Mouse (Mus musculus): Measurements from ENCODE around the gene Rap1a. TPM values are rescaled to one million over a fixed set of nuclear protein-coding genes. Genes with fewer than 3 reads are reported as not detected.
A peak's percentile ranks its signal among the peaks of the same experiment; 100 is the strongest.

Gene Rap1a
- 67.8 and 68.5 TPM in 2 replicates for polyA plus RNA-seq (2014; fragmentation: Nextera tagmentation; extraction: Ambion mirVana)

DNA sequence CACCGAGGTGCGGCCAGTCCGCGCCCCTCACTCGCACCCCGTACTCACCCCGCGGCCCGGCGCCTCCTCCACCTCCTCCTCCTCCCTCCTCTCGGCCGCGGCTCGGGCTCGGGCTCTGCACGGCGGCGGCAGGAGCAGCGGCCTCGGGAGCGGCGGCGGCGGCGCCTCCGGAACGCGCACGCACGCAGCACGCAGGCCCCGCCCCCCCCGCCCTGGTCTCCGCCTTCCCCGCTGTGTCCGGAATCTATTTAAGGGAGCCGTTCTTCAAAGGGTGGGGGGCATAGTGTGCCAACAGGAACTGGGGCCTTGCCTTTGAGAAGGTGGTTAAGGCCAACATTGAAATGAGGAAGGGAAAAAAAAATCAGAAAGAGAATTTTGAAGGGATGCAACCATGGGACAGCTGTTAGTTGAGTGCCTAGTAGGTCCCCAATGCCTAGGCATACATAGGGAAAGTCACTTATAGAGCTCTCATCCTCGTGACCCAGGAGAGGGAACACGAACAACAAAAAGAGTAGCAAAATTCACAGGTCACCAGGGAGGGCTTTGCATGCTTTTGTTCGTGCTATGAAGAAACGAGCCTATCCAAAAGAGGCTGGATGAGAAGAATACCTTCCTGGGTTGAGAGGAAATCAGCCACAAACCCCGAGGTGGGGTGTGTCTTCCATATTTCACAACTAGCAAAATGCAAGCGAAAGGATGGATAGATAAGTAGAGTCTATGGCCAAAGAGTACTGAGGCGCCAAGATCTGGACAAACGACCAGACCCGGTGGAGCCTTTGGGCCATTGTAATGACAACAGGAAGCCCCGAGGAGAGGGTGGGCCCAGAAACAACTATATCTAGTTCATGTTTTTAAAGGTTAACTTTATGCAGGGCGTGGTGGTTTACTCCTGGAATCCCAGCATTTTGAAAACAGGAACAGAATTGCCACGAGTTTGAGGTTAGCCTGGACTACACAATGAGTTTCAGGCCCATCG, at the start of gene Rap1a:
Gene Rap1a, minus strand, starts transcription at position 146 of the 976 bp plus-strand sequence.
- Histone ChIP-seq H3K4me2 (replicated peaks) (peak within 1 kb of the TSS; percentile 84), H3K9me3 (ENCODE audit: control insufficient read depth, low read length) (no peaks in the 10 kb centered on the region), H3K36me3 (replicated peaks; ENCODE audit: control insufficient read depth, insufficient read depth) (no peaks in the 10 kb centered on the region), H3K27me3 (ENCODE audit: control insufficient read depth, insufficient read depth, low read length) (no peaks in the 10 kb centered on the region), H3K4me1 (replicated peaks; ENCODE audit: control insufficient read depth, insufficient read depth, low read length) (peaks cover 24% of the 10 kb centered on the region), H3K9ac (peak within 1 kb of the TSS; percentile 91), H3K4me3 (replicated peaks; ENCODE audit: low read length) (peak within 1 kb of the TSS; percentile 84), H3K27ac (peak within 1 kb of the TSS; percentile 91)
- whole genome bisulfite sequencing: 24% methylated on average over 35 of the region's 50 CpGs
- peak; percentile 82 for DNase-seq (ENCODE audit: low spot score)
- ATAC-seq (ENCODE audit: low FRiP score): peak; percentile 95

DNA sequence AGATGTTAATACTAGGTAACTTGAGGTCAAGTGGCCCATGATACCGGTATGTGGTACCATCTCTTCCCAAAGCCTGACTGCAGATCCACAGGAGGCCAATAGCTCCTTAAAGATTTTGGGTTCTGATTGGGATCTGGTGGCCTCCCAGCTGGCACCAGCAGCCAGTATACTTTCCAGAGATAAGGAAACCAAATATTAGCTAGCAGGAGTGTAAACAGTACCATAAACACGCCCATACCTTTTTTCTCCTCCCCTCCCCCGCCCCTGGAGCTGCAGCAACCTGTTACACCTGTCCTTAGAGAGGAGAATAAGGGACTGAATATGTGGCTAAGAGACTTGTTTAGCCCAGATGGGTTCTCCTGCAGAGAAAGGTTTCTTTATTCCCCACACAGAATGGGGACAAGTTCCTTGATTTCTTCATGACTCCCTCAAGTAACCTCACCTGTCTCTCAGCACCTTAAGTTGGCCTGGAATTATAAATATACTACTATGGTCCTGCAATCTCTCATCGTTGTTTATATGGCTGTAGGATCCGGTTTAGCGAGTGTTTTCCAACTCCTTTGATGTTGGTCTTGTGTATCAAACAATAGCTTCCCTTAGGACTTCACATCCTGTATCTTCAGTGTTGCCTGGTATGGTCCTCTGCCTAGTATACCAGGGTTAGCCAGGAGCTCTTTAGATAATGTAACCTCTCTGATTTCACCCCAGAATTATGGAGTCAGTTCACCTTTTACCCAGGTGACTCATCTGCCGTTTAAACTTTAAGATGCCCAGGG, 45.3 kb upstream of the Rap1a start:
- H3K36me3 ChIP-seq (replicated peaks; ENCODE audit: control insufficient read depth, insufficient read depth): no peaks in the 10 kb centered on the region
- H3K4me1 ChIP-seq (replicated peaks; ENCODE audit: control insufficient read depth, insufficient read depth, low read length): no peaks in the 10 kb centered on the region
- DNase-seq (ENCODE audit: low spot score) (no peak), ATAC-seq (ENCODE audit: low FRiP score) (no peak)
- no peak overlapping the region for H3K9ac ChIP-seq
- H3K27ac ChIP-seq: no peak overlapping the region
- H3K27me3 ChIP-seq (ENCODE audit: control insufficient read depth, insufficient read depth, low read length): no peaks in the 10 kb centered on the region
- WGBS: 74% methylated on average over 7 of the region's 7 CpGs
- H3K4me2 ChIP-seq (replicated peaks): no peak overlapping the region
- no peak overlapping the region for H3K4me3 ChIP-seq (replicated peaks; ENCODE audit: low read length)
- H3K9me3 ChIP-seq (ENCODE audit: control insufficient read depth, low read length): no peaks in the 10 kb centered on the region

DNA sequence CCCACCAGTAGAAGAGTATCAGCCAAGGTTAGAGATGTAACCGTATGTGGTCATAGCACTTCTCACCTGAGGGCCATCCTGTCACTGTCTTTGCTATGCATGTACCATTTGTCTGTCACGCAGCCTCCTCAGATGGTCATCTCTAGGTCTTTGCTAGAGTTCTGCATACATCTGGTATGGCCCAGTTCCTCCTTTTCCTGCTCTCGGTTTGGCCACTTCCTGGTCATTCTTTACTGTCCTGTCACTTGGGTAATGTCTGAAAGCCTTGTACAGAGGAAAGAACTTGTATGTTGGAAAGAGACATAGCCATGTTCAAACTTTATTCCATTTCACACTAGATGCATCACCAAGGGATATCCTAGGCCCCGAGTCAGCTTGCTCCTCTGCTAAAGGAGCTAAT, 38.7 kb upstream of the Rap1a start:
- H3K36me3 ChIP-seq (replicated peaks; ENCODE audit: control insufficient read depth, insufficient read depth): no peaks in the 10 kb centered on the region
- WGBS: 90% methylated on average over 4 of the region's 4 CpGs
- H3K9me3 ChIP-seq (ENCODE audit: control insufficient read depth, low read length): no peaks in the 10 kb centered on the region
- no peak overlapping the region for H3K9ac ChIP-seq
- DNase-seq (ENCODE audit: low spot score) (no peak), ATAC-seq (ENCODE audit: low FRiP score) (no peak)
- no peaks in the 10 kb centered on the region for H3K27me3 ChIP-seq (ENCODE audit: control insufficient read depth, insufficient read depth, low read length)
- H3K4me2 ChIP-seq (replicated peaks): no peak overlapping the region
- no peak overlapping the region for H3K4me3 ChIP-seq (replicated peaks; ENCODE audit: low read length)
- no peak overlapping the region for H3K27ac ChIP-seq
- no peaks in the 10 kb centered on the region for H3K4me1 ChIP-seq (replicated peaks; ENCODE audit: control insufficient read depth, insufficient read depth, low read length)

DNA sequence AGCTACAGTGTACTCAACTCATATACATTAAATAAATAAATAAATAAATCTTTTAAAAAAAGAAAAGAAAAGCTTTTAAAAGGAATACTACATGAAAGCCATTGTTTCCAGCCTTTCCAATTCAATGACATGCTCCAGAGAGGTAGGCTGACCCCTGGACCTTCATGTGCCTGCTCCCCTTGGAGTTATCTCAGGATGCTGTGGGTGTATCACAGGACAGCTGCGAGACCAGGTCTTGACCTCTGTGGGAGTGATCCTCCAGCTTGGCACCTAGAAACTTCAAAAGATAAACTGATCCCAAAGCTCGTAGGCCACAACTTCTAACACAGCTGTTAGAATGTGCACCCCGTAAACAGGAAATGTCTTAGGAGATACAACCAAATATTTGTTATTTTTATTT, 37.5 kb upstream of the Rap1a start:
- Histone ChIP-seq H3K27me3 (ENCODE audit: control insufficient read depth, insufficient read depth, low read length) (no peaks in the 10 kb centered on the region), H3K27ac (no peak overlapping the region), H3K4me1 (replicated peaks; ENCODE audit: control insufficient read depth, insufficient read depth, low read length) (no peaks in the 10 kb centered on the region), H3K4me2 (replicated peaks) (no peak overlapping the region), H3K9me3 (ENCODE audit: control insufficient read depth, low read length) (no peaks in the 10 kb centered on the region), H3K4me3 (replicated peaks; ENCODE audit: low read length) (no peak overlapping the region), H3K9ac (no peak overlapping the region), H3K36me3 (replicated peaks; ENCODE audit: control insufficient read depth, insufficient read depth) (no peaks in the 10 kb centered on the region)
- 79% methylated on average over 3 of the region's 3 CpGs for WGBS
- ATAC-seq (ENCODE audit: low FRiP score) (no peak), DNase-seq (ENCODE audit: low spot score) (no peak)

- WGBS: 88% methylated on average over 3 of the region's 3 CpGs
- H3K27me3 ChIP-seq (ENCODE audit: control insufficient read depth, insufficient read depth, low read length): no peaks in the 10 kb centered on the region
- ATAC-seq (ENCODE audit: low FRiP score): no peak
- H3K9ac ChIP-seq: no peak overlapping the region
- H3K27ac ChIP-seq: no peak overlapping the region
- H3K4me1 ChIP-seq (replicated peaks; ENCODE audit: control insufficient read depth, insufficient read depth, low read length): no peaks in the 10 kb centered on the region
- no peaks in the 10 kb centered on the region for H3K36me3 ChIP-seq (replicated peaks; ENCODE audit: control insufficient read depth, insufficient read depth)
- H3K4me3 ChIP-seq (replicated peaks; ENCODE audit: low read length): no peak overlapping the region
- DNase-seq (ENCODE audit: low spot score): no peak
- H3K4me2 ChIP-seq (replicated peaks): no peak overlapping the region
- no peaks in the 10 kb centered on the region for H3K9me3 ChIP-seq (ENCODE audit: control insufficient read depth, low read length)
These were observed 35.7 kb upstream of the Rap1a start for GRCm38 (mm10) chr3:105836883-105837282.

DNA sequence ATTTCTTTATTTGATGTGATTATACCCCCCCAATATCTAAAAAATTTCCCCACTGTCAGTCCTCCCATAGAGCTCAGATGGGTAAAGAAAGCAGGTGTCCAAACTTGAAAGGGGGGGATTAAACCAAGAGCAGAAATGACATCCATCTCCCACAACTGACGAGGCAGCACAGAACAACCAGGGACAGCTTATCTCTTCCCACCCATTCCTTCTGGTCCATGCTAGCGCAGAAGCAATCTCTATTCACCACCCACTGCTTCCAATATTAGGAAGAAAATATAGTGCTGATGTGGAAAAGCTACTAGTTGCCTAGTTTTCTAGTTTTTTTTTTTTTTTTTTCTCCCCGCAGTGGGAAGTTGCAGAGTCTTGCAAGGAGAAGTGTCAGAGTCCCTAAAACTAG, 34.7 kb upstream of the Rap1a start:
- H3K4me3 ChIP-seq (replicated peaks; ENCODE audit: low read length): no peak overlapping the region
- 82% methylated on average over 3 of the region's 3 CpGs for WGBS
- H3K9me3 ChIP-seq (ENCODE audit: control insufficient read depth, low read length): no peaks in the 10 kb centered on the region
- no peaks in the 10 kb centered on the region for H3K27me3 ChIP-seq (ENCODE audit: control insufficient read depth, insufficient read depth, low read length)
- H3K36me3 ChIP-seq (replicated peaks; ENCODE audit: control insufficient read depth, insufficient read depth): no peaks in the 10 kb centered on the region
- no peaks in the 10 kb centered on the region for H3K4me1 ChIP-seq (replicated peaks; ENCODE audit: control insufficient read depth, insufficient read depth, low read length)
- no peak overlapping the region for H3K9ac ChIP-seq
- H3K4me2 ChIP-seq (replicated peaks): no peak overlapping the region
- ATAC-seq (ENCODE audit: low FRiP score): no peak
- no peak overlapping the region for H3K27ac ChIP-seq
- no peak for DNase-seq (ENCODE audit: low spot score)

DNA sequence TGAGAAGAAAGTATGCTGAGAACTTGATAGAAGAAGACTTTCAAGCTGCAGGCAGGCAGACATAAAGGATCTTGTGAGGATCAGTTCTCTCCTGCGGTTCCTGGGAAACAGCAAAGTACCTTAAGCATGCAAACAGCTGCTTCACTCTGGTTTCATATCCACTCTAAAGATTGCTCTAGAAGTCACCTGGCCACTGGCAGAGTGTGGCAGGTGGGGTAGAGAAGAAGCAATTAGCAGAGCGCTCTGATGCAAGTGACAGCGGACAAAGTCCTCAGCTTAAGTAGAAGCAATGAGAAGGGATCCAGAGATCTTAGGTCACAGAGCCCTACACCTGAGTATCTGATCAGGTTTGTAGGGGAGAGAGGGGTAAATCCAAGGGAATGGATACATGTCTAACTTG, 30.4 kb upstream of the Rap1a start:
- Histone ChIP-seq H3K27ac (no peak overlapping the region), H3K4me1 (replicated peaks; ENCODE audit: control insufficient read depth, insufficient read depth, low read length) (no peaks in the 10 kb centered on the region), H3K9me3 (ENCODE audit: control insufficient read depth, low read length) (no peaks in the 10 kb centered on the region), H3K9ac (no peak overlapping the region), H3K4me2 (replicated peaks) (no peak overlapping the region), H3K4me3 (replicated peaks; ENCODE audit: low read length) (no peak overlapping the region), H3K36me3 (replicated peaks; ENCODE audit: control insufficient read depth, insufficient read depth) (no peaks in the 10 kb centered on the region), H3K27me3 (ENCODE audit: control insufficient read depth, insufficient read depth, low read length) (no peaks in the 10 kb centered on the region)
- 94% methylated on average over 3 of the region's 3 CpGs for WGBS
- no peak for DNase-seq (ENCODE audit: low spot score)
- no peak for ATAC-seq (ENCODE audit: low FRiP score)

DNA sequence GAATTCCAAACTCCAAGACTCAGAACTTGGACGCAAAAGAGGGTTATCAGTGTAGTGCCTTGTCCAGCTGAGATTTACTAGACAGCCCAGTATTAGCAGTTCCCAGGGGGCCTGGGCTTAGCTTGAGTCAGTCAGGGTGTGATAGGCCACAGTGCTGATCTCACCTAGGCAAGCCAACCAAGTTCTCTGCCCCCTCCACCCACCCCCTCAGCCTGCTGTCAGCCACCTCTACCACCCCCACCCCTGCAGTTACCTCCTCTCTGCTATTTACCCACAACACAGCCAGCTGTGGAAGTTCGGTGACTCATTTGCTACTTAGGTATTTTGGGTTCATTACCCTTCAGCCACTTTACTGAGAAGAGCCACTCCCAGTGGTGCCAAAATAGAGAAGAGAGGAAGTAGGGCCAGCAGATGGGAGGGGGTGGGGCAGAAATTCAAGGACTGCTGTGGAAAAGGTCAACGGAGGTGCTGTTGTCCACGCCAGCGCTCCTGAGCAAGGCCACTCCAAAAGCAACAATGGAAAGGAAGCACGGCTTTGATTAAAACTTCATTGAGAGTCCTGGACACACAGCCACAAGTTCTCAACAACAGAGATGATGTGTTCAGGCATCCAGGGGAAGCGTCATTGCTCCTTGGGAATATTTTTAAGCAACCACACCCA, 24.5 kb upstream of the Rap1a start:
- Histone ChIP-seq H3K4me3 (replicated peaks; ENCODE audit: low read length) (no peak overlapping the region), H3K4me1 (replicated peaks; ENCODE audit: control insufficient read depth, insufficient read depth, low read length) (no peaks in the 10 kb centered on the region), H3K4me2 (replicated peaks) (no peak overlapping the region), H3K27ac (no peak overlapping the region), H3K9me3 (ENCODE audit: control insufficient read depth, low read length) (no peaks in the 10 kb centered on the region), H3K27me3 (ENCODE audit: control insufficient read depth, insufficient read depth, low read length) (no peaks in the 10 kb centered on the region), H3K36me3 (replicated peaks; ENCODE audit: control insufficient read depth, insufficient read depth) (no peaks in the 10 kb centered on the region), H3K9ac (no peak overlapping the region)
- DNase-seq (ENCODE audit: low spot score): no peak
- WGBS: 63% methylated on average over 7 of the region's 7 CpGs
- no peak for ATAC-seq (ENCODE audit: low FRiP score)

DNA sequence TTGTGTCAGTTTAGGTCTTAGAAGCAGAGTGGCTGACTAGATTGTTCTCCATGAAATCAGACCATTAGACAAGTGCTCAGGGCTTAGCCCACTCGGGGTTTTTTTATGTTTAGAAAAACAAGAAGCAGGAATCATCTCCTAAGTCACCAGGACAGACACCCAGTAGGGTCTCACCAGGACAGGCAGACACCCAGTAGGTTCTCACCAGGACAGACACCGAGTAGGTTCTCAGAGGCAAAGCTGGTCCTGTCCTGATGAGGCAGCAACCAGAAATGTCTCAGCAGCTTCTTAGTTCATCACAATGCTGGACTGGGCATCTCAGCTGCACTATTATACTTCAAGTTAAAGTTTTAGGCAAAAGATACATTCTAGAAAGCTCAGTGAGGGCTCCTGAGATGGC, 23.6 kb upstream of the Rap1a start:
- H3K9ac ChIP-seq: no peak overlapping the region
- 59% methylated on average over 2 of the region's 2 CpGs for WGBS
- H3K9me3 ChIP-seq (ENCODE audit: control insufficient read depth, low read length): no peaks in the 10 kb centered on the region
- H3K36me3 ChIP-seq (replicated peaks; ENCODE audit: control insufficient read depth, insufficient read depth): no peaks in the 10 kb centered on the region
- ATAC-seq (ENCODE audit: low FRiP score): no peak
- no peaks in the 10 kb centered on the region for H3K4me1 ChIP-seq (replicated peaks; ENCODE audit: control insufficient read depth, insufficient read depth, low read length)
- H3K27me3 ChIP-seq (ENCODE audit: control insufficient read depth, insufficient read depth, low read length): no peaks in the 10 kb centered on the region
- no peak overlapping the region for H3K4me2 ChIP-seq (replicated peaks)
- DNase-seq (ENCODE audit: low spot score): no peak
- H3K27ac ChIP-seq: no peak overlapping the region
- no peak overlapping the region for H3K4me3 ChIP-seq (replicated peaks; ENCODE audit: low read length)
